Mouse (Mus musculus): ENCODE measurements around the gene Uggt2. TPM values are rescaled to one million over a fixed set of nuclear protein-coding genes. Genes with fewer than 3 reads are reported as not detected.

The Uggt2 gene
- polyA plus RNA-seq, 1 experiment from 2014 or later = 6.1 TPM

Other genes with a start within 250 kb of the Uggt2 start
- gene Dzip1, start 174.0 kb downstream of the Uggt2 start, polyA plus RNA-seq (2015; fragmentation: Nextera tagmentation; extraction: Ambion mirVana) = 5.0 and 5.7 TPM in 2 replicates
- gene Dnajc3, start 161.5 kb downstream of the Uggt2 start, polyA plus RNA-seq (2015; fragmentation: Nextera tagmentation; extraction: Ambion mirVana) = 26.7 and 31.0 TPM in 2 replicates
- 0.11 TPM in 1 of 2 replicates, not detected in the other for gene Hs6st3, start 38.9 kb upstream of the Uggt2 start, polyA plus RNA-seq (2015; fragmentation: Nextera tagmentation; extraction: Ambion mirVana)

All from heart, embryonic 16.5 days (tissue).